In genomic region chr10:8804292-8804691, GRCm38 (mm10) we compare ENCODE assay signal across 8 mouse cellular contexts.
DNase-seq lines count a peak whose midpoint lies in the region; ATAC-seq and TF ChIP-seq lines count a peak whose summit lies in the region.

No protein-coding gene starts in this region.

- no peak for TF ChIP-seq CTCF in small intestine, adult 2 months (IDR thresholded peaks at IDR 0.05; ENCODE audit: extremely low read depth, insufficient read length, insufficient replicate concordance, low read depth, low read length)

- 36% methylated on average over 8 of the region's 8 CpGs for WGBS in heart, embryonic 12.5 days
- WGBS in small intestine, adult 2 months = 74% methylated on average over 8 of the region's 8 CpGs

- H3K36me3 ChIP-seq in heart, embryonic 12.5 days = 0 out of 2 replicates have a peak, but pooled peaks cover 5% of the 10 kb centered on the region
- peaks cover 5% of the 10 kb centered on the region; the same call in 1 of the 2 replicates for H3K36me3 ChIP-seq in small intestine, adult 2 months (ENCODE audit: control insufficient read depth, insufficient read depth, low read length)

- peaks cover 51% of the 10 kb centered on the region for H3K4me1 ChIP-seq in heart, embryonic 12.5 days (replicated peaks)
- H3K4me1 ChIP-seq in small intestine, adult 2 months (ENCODE audit: control insufficient read depth, insufficient read depth, insufficient read length, low read length) = peaks cover 24% of the 10 kb centered on the region

- H3K4me3 ChIP-seq in heart, embryonic 12.5 days = no peak overlapping the region
- no peak overlapping the region for H3K4me3 ChIP-seq in small intestine, adult 2 months (ENCODE audit: low read depth, low read length)

- H3K27me3 ChIP-seq in heart, embryonic 12.5 days (replicated peaks) = no peaks in the 10 kb centered on the region
- H3K27me3 ChIP-seq in small intestine, adult 2 months (ENCODE audit: control insufficient read depth, insufficient read depth, low read length) = no peaks in the 10 kb centered on the region

- no peak for TF ChIP-seq POLR2A in small intestine, adult 2 months (IDR thresholded peaks at IDR 0.05; ENCODE audit: low read depth, low read length)

- H3K9me3 ChIP-seq in heart, embryonic 12.5 days (replicated peaks) = no peaks in the 10 kb centered on the region

- DNase-seq in CD4-positive, CD25-positive, alpha-beta regulatory T cell, adult 2 months (ENCODE audit: low read depth, low spot score) = peak; percentile 20
- peak; percentile 74 for DNase-seq in brain, adult 2 months (ENCODE audit: low read depth, low spot score)
- DNase-seq in kidney, postnatal 36 days = peak; percentile 59 to 78
- peak; percentile 81 for DNase-seq in lung, postnatal 10 days
- no peak for DNase-seq in cerebellum, adult 8-10 months

- H3K27ac ChIP-seq in heart, embryonic 12.5 days (ENCODE audit: poor library complexity, severe bottlenecking) = no peak overlapping the region
- peak overlapping the region; percentile 62 for H3K27ac ChIP-seq in small intestine, adult 2 months (ENCODE audit: insufficient read depth, low read depth, low read length)

- H3K4me2 ChIP-seq in heart, embryonic 12.5 days = no peak overlapping the region

- no peak for ATAC-seq in CD4-positive, CD25-positive, alpha-beta regulatory T cell, adult 4 months
- ATAC-seq in heart, embryonic 12.5 days (ENCODE audit: insufficient number of reproducible peaks, low FRiP score) = peak; percentile 49; the same call in 1 of the 2 replicates

- H3K9ac ChIP-seq in heart, embryonic 12.5 days = no peak overlapping the region
